Mouse (Mus musculus): ENCODE measurements around the gene Ppp1r14c. TPM values are rescaled to one million over a fixed set of nuclear protein-coding genes. Genes with fewer than 3 reads are reported as not detected.
"Not testable (repeated sequence)": the region's sequence is repeated elsewhere in the genome, so short reads cannot be mapped to it uniquely, and the experiment has no call there.

Ppp1r14c gene
- polyA plus RNA-seq, 1 experiment from 2014 or later, result 189 TPM

DNA sequence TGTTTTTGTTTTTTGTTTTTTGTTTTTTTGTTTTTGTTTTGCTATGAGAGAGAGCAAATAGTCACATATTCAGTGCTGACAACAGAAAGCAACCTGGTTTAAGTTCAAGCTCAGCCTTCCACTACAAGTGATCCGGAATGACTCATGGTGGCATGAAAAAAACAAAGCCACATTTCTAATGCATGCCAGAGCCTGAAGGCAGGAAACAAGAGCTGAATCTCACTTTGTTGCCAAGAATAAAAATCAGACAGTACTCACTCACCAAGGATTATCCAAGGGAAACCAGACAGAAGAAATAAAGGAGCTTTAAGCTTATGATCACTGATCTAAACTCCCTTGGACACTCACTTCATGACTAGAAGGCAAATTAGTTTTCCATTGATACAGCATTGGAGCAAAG is 110.8 kb downstream of the Ppp1r14c start:
- H3K4me2 ChIP-seq, result no peak overlapping the region
- no peaks in the 10 kb centered on the region for H3K9me3 ChIP-seq
- 53% methylated on average over 1 of the region's 1 CpGs for WGBS
- H3K4me3 ChIP-seq, result no peak overlapping the region
- peaks cover 13% of the 10 kb centered on the region for H3K4me1 ChIP-seq
- H3K9ac ChIP-seq, result no peak overlapping the region
- ATAC-seq (ENCODE audit: extremely low read depth, insufficient number of reproducible peaks, low FRiP score, low TSS enrichment), result no peak
- no peak overlapping the region for H3K27ac ChIP-seq (replicated peaks)
- H3K27me3 ChIP-seq (replicated peaks), result no peaks in the 10 kb centered on the region
- H3K36me3 ChIP-seq, result peaks cover 5% of the 10 kb centered on the region

DNA sequence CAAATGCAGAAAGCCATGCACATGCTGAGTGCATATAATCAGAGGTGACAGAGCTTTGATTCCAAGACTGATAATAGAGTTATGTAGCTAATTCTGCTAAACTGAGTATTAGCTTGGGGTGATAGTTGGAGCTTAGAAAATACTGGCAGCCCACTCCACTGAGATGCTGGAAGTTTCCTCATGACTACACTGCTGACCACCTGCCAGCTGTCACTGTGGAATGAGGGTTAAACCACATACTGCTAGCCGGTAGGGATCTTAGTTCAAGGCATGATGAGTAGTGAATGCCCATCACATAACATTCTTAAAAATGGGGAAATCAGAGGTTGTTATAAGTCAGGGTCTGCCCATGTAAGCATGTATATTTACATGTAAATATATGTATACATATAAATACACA is 113.9 kb downstream of the Ppp1r14c start:
- Histone ChIP-seq H3K4me3 (no peak overlapping the region), H3K27me3 (replicated peaks) (no peaks in the 10 kb centered on the region), H3K4me2 (no peak overlapping the region), H3K9me3 (peaks cover 5% of the 10 kb centered on the region; the same call in 1 of the 2 replicates), H3K9ac (no peak overlapping the region), H3K4me1 (peaks cover 13% of the 10 kb centered on the region), H3K27ac (replicated peaks) (no peak overlapping the region), H3K36me3 (peaks cover 15% of the 10 kb centered on the region)
- no peak for ATAC-seq (ENCODE audit: extremely low read depth, insufficient number of reproducible peaks, low FRiP score, low TSS enrichment)
- WGBS, result 80% methylated on average over 1 of the region's 1 CpGs

DNA sequence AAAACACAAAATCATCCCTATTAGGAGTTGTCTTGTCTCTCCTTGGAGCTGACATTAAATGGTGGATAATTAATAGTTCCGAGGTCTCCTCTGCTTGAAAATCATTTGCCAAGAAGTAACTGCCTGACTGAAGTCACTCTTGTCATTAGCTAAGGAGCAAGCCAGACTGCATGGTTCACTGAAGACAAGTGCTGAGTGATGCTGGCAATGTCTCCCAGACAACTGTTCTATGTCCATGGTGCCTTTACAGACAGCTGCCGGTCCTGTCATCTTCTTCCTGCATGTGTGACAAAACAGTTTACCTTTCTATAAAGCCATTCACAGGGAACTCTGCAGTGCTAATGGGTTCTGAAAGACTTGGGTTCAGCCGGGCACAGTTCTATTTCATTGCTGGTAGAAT is 124.2 kb downstream of the Ppp1r14c start:
- H3K4me3 ChIP-seq, result no peak overlapping the region
- no peak overlapping the region for H3K4me2 ChIP-seq
- H3K27me3 ChIP-seq (replicated peaks), result no peaks in the 10 kb centered on the region
- WGBS, result 65% methylated on average over 3 of the region's 3 CpGs
- ATAC-seq (ENCODE audit: extremely low read depth, insufficient number of reproducible peaks, low FRiP score, low TSS enrichment), result no peak
- no peak overlapping the region for H3K9ac ChIP-seq
- H3K36me3 ChIP-seq, result no peaks in the 10 kb centered on the region
- no peak overlapping the region for H3K27ac ChIP-seq (replicated peaks)
- H3K9me3 ChIP-seq, result no peaks in the 10 kb centered on the region
- H3K4me1 ChIP-seq, result peaks cover 7% of the 10 kb centered on the region; the same call in 1 of the 2 replicates

DNA sequence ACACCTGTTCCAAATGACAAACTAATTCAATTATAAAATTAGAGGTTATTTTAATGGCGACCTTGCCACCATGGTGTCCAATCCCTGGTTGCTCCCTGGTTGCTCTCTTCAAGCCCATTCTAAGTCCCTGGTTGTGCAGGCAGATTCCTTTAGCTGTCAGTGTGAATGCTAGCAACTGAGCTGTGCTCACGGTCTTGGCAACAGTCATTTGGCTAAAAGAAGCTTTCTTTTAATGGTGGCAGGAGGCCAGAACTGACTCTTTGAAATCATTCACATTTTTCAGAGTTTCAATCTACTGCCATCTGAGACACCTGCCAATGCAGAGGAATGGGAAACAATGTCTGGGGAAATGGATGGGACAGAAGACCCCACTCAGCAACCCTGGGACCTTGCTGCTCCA is 130.9 kb downstream of the Ppp1r14c start:
- Histone ChIP-seq H3K4me1 (no peaks in the 10 kb centered on the region), H3K27ac (replicated peaks) (no peak overlapping the region), H3K36me3 (no peaks in the 10 kb centered on the region), H3K9ac (no peak overlapping the region), H3K4me2 (no peak overlapping the region), H3K4me3 (no peak overlapping the region), H3K27me3 (replicated peaks) (no peaks in the 10 kb centered on the region), H3K9me3 (0 out of 2 replicates have a peak, but pooled peaks cover 9% of the 10 kb centered on the region)
- WGBS, result 68% methylated on average over 2 of the region's 2 CpGs
- ATAC-seq (ENCODE audit: extremely low read depth, insufficient number of reproducible peaks, low FRiP score, low TSS enrichment), result no peak

DNA sequence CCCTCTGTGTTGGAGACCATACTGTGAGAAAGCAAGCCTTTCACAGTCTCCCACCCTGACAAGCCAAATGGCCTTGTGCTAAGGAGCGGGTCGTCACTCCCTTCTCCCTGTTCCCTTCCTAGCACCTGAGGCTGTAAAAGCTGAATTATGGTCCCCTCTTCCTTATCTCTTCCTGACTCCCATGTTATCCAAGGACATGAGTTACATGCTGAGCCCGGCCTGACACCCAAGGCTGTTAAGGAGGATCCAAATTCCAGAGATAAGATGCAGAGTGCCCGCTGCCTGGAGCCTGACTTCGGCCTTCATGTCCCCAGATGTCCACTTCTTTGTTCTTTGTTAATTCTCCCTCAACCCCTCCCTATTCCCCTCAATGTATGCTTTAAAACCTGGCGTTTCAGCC is 135.0 kb downstream of the Ppp1r14c start:
- WGBS, result 51% methylated on average over 6 of the region's 6 CpGs
- H3K27ac ChIP-seq (replicated peaks); H3K36me3 ChIP-seq; H3K4me1 ChIP-seq; H3K9me3 ChIP-seq; ATAC-seq (ENCODE audit: extremely low read depth, insufficient number of reproducible peaks, low FRiP score, low TSS enrichment); H3K4me3 ChIP-seq; H3K4me2 ChIP-seq; H3K9ac ChIP-seq; H3K27me3 ChIP-seq (replicated peaks): not testable (repeated sequence)

DNA sequence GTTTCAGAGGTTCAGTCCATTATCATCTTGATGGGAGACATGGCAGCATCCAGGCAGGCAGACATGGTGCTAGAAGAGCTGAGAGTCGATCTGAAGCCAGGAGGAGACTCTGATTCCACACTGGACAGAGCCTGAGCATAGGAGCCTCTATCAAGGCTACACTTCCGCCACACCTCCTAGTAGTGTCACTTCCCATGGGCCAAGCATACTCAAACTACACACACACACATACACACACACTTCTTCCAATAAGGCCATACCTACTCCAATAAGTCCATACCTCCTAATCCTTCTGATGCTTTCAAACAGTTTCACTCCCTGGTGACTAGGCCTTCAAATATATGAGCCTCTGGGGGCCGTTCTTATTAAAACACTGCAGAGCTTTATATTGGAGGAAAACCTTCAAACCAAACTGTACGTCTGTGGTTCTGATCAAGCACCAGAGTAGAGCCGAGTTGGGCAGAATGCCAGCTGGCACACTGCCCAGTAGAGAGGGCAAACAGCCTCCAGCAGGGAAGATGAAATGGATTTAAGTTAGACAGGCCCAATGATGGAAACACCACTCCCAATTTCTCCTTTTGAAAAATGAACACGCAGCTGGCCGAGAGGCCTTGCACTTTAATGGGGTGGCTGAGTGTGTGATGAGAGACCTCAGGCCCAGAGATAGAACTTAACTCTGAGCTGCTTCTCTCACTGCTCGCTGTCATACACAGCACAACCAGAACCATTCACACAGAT is 141.8 kb downstream of the Ppp1r14c start:
- H3K9ac ChIP-seq, result 0 out of 2 replicates have a peak overlapping the region, but pooled peaks have one; percentile 40
- H3K9me3 ChIP-seq, result no peaks in the 10 kb centered on the region
- H3K4me2 ChIP-seq, result no peak overlapping the region
- no peak overlapping the region for H3K4me3 ChIP-seq
- H3K4me1 ChIP-seq, result peaks cover 44% of the 10 kb centered on the region
- 0 out of 2 replicates have a peak, but pooled peaks have one; percentile 43 for ATAC-seq (ENCODE audit: extremely low read depth, insufficient number of reproducible peaks, low FRiP score, low TSS enrichment)
- H3K27ac ChIP-seq (replicated peaks), result peak overlapping the region; percentile 85
- no peaks in the 10 kb centered on the region for H3K36me3 ChIP-seq
- H3K27me3 ChIP-seq (replicated peaks), result no peaks in the 10 kb centered on the region
- WGBS, result 36% methylated on average over 8 of the region's 8 CpGs

DNA sequence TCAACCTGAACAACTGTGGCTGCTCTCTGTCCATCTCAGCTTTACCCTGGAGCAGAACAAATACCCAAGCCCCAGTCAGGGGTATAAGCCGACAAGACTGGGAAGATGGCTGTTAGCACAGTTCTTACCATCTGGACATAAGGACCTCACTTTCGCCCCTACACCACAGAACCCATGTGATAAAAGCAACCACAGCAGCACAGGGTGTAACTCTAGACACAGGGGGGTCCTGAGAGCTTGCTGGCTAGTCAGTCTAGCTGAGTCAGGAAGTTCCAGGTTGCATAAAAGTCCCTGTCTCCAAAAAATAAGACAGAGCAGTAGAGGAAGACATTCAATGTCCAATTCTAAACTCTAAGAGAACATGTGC is 142.3 kb downstream of the Ppp1r14c start:
- H3K27me3 ChIP-seq (replicated peaks), result no peaks in the 10 kb centered on the region
- peak overlapping the region; percentile 85 for H3K27ac ChIP-seq (replicated peaks)
- H3K9ac ChIP-seq, result 0 out of 2 replicates have a peak overlapping the region, but pooled peaks have one; percentile 40
- H3K4me3 ChIP-seq, result no peak overlapping the region
- peaks cover 44% of the 10 kb centered on the region for H3K4me1 ChIP-seq
- 42% methylated on average over 2 of the region's 2 CpGs for whole genome bisulfite sequencing
- H3K4me2 ChIP-seq, result no peak overlapping the region
- no peaks in the 10 kb centered on the region for H3K36me3 ChIP-seq
- H3K9me3 ChIP-seq, result no peaks in the 10 kb centered on the region
- no peak for ATAC-seq (ENCODE audit: extremely low read depth, insufficient number of reproducible peaks, low FRiP score, low TSS enrichment)

DNA sequence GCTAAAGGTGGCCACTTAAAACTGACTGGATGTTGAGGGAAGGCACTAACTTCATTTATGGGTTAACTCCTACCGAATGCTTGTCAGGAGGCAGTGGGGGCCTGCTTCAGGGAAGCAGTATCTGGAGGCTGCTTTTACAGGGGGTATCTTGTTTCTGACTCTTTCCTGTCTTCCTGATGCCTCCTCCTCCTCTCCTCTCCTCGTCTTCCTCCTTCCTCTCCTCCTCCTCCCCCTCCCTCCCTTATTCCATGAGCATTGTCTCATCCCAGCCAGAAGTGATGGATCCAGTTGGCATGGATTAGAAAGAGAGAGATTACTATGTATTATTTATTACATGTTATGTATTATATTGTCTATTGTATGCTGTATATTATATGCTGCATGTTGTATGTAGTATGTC is 142.9 kb downstream of the Ppp1r14c start:
- Histone ChIP-seq H3K9ac (no peak overlapping the region), H3K27me3 (replicated peaks) (no peaks in the 10 kb centered on the region), H3K4me3 (no peak overlapping the region), H3K4me1 (peaks cover 44% of the 10 kb centered on the region), H3K4me2 (no peak overlapping the region), H3K36me3 (no peaks in the 10 kb centered on the region), H3K9me3 (no peaks in the 10 kb centered on the region), H3K27ac (replicated peaks) (peak overlapping the region; percentile 85; the same call in 1 of the 2 replicates)
- ATAC-seq (ENCODE audit: extremely low read depth, insufficient number of reproducible peaks, low FRiP score, low TSS enrichment), result no peak
- 45% methylated on average over 2 of the region's 2 CpGs for WGBS

DNA sequence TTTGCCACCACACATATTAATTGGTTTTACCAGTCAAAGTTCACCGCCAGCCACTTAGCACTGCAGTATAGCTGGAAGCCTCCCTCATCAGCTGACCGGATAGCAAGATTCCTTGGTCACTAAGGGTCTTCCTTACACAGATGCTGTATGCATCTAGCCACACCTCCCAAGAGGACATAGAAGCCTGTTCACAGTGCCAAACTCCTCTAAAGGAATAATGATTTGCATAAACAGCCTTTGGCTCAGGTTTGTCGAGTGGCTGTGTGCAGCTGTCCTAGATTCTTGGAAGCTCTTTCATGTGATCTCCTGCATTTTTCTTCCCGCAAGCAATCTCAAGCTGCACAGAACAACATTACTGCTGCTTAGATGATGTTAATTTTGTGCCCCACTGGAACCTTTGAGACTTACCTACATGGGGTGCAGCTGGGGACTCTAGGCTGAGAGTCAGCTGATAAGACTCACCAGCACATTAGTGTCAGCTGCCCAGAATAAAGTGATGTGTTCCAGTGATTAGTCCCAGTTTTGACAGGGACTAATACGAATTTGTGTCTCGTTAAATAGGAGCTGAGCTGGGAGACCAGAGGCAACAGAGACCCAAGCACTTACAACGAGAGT is 143.9 kb downstream of the Ppp1r14c start:
- ATAC-seq (ENCODE audit: extremely low read depth, insufficient number of reproducible peaks, low FRiP score, low TSS enrichment), result no peak
- Histone ChIP-seq H3K4me1 (peaks cover 50% of the 10 kb centered on the region), H3K27ac (replicated peaks) (peak overlapping the region; percentile 30), H3K4me3 (no peak overlapping the region), H3K36me3 (no peaks in the 10 kb centered on the region), H3K4me2 (no peak overlapping the region), H3K27me3 (replicated peaks) (no peaks in the 10 kb centered on the region), H3K9ac (no peak overlapping the region), H3K9me3 (no peaks in the 10 kb centered on the region)
- 41% methylated on average over 7 of the region's 7 CpGs for WGBS

DNA sequence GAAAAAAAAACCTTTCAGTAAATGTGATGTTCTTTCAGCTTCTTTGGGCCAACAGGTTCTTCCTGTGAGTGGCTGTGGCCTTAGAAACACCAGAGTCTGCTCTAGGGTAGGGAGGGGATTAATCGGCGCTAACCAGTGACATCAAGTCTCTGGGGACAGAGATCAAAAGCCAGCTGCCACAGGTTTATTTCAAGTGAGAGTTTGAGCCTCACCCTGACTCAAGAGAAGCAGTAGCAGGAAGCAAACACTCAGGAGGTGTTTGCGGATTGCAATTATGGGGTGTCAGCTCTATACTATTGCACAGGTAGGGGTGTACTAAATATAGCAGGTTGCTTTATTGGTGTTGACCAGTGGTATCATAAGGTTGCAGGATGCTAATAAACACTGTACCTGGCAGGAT is 144.6 kb downstream of the Ppp1r14c start:
- H3K27ac ChIP-seq (replicated peaks), result peak overlapping the region; percentile 30
- H3K9ac ChIP-seq, result no peak overlapping the region
- H3K4me1 ChIP-seq, result peaks cover 52% of the 10 kb centered on the region
- H3K27me3 ChIP-seq (replicated peaks), result no peaks in the 10 kb centered on the region
- no peak overlapping the region for H3K4me3 ChIP-seq
- H3K4me2 ChIP-seq, result no peak overlapping the region
- no peaks in the 10 kb centered on the region for H3K9me3 ChIP-seq
- no peaks in the 10 kb centered on the region for H3K36me3 ChIP-seq
- no peak for ATAC-seq (ENCODE audit: extremely low read depth, insufficient number of reproducible peaks, low FRiP score, low TSS enrichment)
- WGBS, result 49% methylated on average over 3 of the region's 3 CpGs

DNA sequence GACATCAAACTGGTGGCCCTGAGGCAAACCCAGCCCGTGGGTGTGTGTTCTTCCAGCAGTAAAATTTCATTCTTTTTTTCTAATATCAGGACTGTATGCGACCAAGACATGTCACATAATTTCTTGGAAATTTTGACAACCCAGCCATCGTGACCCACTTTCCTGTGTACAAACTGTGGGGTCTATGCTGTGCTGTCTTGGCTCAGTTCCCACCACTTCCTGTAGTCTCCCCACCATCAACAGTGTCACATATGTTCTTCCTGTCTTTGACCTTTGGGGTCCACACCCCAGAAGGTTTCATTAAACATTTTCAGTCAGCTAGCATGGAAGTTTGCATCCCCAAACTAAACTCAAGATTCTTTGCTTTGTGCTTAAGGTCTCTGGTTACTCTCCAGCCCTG is 145.5 kb downstream of the Ppp1r14c start:
- no peak overlapping the region for H3K4me3 ChIP-seq
- H3K27me3 ChIP-seq (replicated peaks), result no peaks in the 10 kb centered on the region
- no peak overlapping the region for H3K4me2 ChIP-seq
- H3K9ac ChIP-seq, result no peak overlapping the region
- ATAC-seq (ENCODE audit: extremely low read depth, insufficient number of reproducible peaks, low FRiP score, low TSS enrichment), result no peak
- H3K27ac ChIP-seq (replicated peaks), result no peak overlapping the region
- no peaks in the 10 kb centered on the region for H3K36me3 ChIP-seq
- peaks cover 56% of the 10 kb centered on the region for H3K4me1 ChIP-seq
- no peaks in the 10 kb centered on the region for H3K9me3 ChIP-seq
- 64% methylated on average over 3 of the region's 3 CpGs for WGBS
